Comparison of ENCODE assay signal across 22 mouse cellular contexts in the genomic region with DNA sequence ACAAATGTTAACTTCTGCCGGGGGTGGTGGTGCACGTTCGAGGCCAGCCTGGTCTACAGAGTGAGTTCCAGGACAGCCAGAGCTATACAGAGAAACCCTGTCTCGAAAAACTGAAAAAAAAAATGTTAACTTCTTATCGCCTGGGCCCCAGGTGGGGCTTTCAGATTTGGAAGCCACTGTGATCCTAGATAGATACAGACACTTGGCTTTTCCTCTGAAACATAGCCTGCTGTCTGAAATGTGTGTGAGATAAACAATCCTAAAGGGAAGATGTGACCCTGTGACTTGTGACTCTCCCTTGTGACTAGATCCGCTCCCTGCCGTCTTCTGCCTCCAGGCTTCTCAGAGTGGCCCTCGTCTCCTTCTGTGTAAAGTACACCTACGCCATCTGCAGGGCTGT. TPM values are rescaled to one million over a fixed set of nuclear protein-coding genes. Genes with fewer than 3 reads are reported as not detected.
DNase-seq lines count a peak whose midpoint lies in the region; ATAC-seq and TF ChIP-seq lines count a peak whose summit lies in the region.
"Had no signal": no experiment of that assay in that cellular context is flagged by ENCODE, and none has a peak within 500 bp of the region (broad histone marks: within the 10 kb centered on the region; RNA-seq: fewer than 3 reads in every experiment).

No protein-coding gene starts in this region.

- H3K27me3 ChIP-seq in liver, embryonic 11.5 days (replicated peaks; ENCODE audit: control insufficient read depth, insufficient read depth, low read length) = no peaks in the 10 kb centered on the region
- H3K27me3 ChIP-seq in liver, embryonic 12.5 days (replicated peaks) = no peaks in the 10 kb centered on the region
- no peaks in the 10 kb centered on the region for H3K27me3 ChIP-seq in liver, postnatal 0 days (ENCODE audit: insufficient read depth, low read length)
- H3K27me3 ChIP-seq: forebrain, embryonic 13.5 days; heart, embryonic 12.5 days; hindbrain, embryonic 15.5 days had no signal

- no peak for DNase-seq in liver, embryonic 11.5 days (ENCODE audit: low spot score)
- DNase-seq in liver = no peak
- DNase-seq in liver, postnatal 0 days = no peak
- DNase-seq in retina, embryonic 14.5 days (ENCODE audit: low spot score) = no peak
- no peak for DNase-seq in cerebellum, postnatal 36 days
- DNase-seq: adrenal gland, adult 2 months; adrenal gland, postnatal 25 days; cerebellum, adult 11 months; cerebellum, adult 8-10 months; cerebellum, postnatal 14 days; forebrain, postnatal 0 days; gastrocnemius, adult 2 months; gastrocnemius, postnatal 25 days had no signal

- H3K27ac ChIP-seq in liver, embryonic 11.5 days (ENCODE audit: low read depth, low read length) = no peak overlapping the region; the same call in 1 of the 2 replicates
- H3K27ac ChIP-seq in liver, embryonic 12.5 days = peak overlapping the region; percentile 65
- no peak overlapping the region for H3K27ac ChIP-seq in liver, postnatal 0 days (ENCODE audit: low read depth)
- H3K27ac ChIP-seq: forebrain, embryonic 13.5 days; gastrocnemius, adult 2 months; hindbrain, embryonic 10.5 days; hindbrain, embryonic 15.5 days had no signal

- TF ChIP-seq EP300 in liver, postnatal 0 days (IDR thresholded peaks at IDR 0.05; ENCODE audit: low read depth) = peak; percentile 60; the same call in 1 of the 2 replicates

- no peak for TF ChIP-seq CTCF in liver, postnatal 0 days (IDR thresholded peaks at IDR 0.05; ENCODE audit: low read depth)

- no peaks in the 10 kb centered on the region for H3K9me3 ChIP-seq in liver, embryonic 11.5 days (ENCODE audit: control insufficient read depth, low read length)
- no peaks in the 10 kb centered on the region for H3K9me3 ChIP-seq in liver, embryonic 12.5 days (replicated peaks)
- no peaks in the 10 kb centered on the region for H3K9me3 ChIP-seq in liver, postnatal 0 days (ENCODE audit: low read length)
- H3K9me3 ChIP-seq: forebrain, embryonic 13.5 days; heart, embryonic 12.5 days; hindbrain, embryonic 10.5 days; hindbrain, embryonic 15.5 days had no signal

- H3K4me2 ChIP-seq in liver, embryonic 11.5 days = no peak overlapping the region
- 0 out of 2 replicates have a peak overlapping the region, but pooled peaks have one; percentile 9 for H3K4me2 ChIP-seq in liver, embryonic 12.5 days
- H3K4me2 ChIP-seq in liver, postnatal 0 days (ENCODE audit: low read depth, low read length) = no peak overlapping the region
- H3K4me2 ChIP-seq: forebrain, embryonic 13.5 days; heart, embryonic 12.5 days; hindbrain, embryonic 15.5 days had no signal

- ATAC-seq in liver, embryonic 11.5 days (replicated peaks; ENCODE audit: low FRiP score) = 0 out of 2 replicates have a peak, but pooled peaks have one; percentile 11
- ATAC-seq in liver, embryonic 12.5 days = no peak
- no peak for ATAC-seq in liver, postnatal 0 days
- ATAC-seq in megakaryocyte, adult 5-6 weeks (ENCODE audit: poor library complexity, severe bottlenecking) = no peak
- ATAC-seq: forebrain, embryonic 13.5 days; forebrain, postnatal 0 days had no signal

- 68% methylated on average over 9 of the region's 9 CpGs for WGBS in liver, embryonic 11.5 days
- 43% methylated on average over 9 of the region's 9 CpGs for WGBS in liver, embryonic 12.5 days (ENCODE audit: insufficient replicate concordance)
- 56% methylated on average over 9 of the region's 9 CpGs for WGBS in liver, postnatal 0 days (ENCODE audit: insufficient replicate concordance)

- no peak overlapping the region for H3K9ac ChIP-seq in liver, embryonic 11.5 days (ENCODE audit: low read depth, low read length)
- H3K9ac ChIP-seq in liver, embryonic 12.5 days = 0 out of 2 replicates have a peak overlapping the region, but pooled peaks have one; percentile 25
- H3K9ac ChIP-seq in liver, postnatal 0 days (replicated peaks) = no peak overlapping the region
- H3K9ac ChIP-seq: forebrain, embryonic 13.5 days; forebrain, postnatal 0 days; heart, embryonic 12.5 days; hindbrain, embryonic 15.5 days had no signal

- H3K36me3 ChIP-seq in liver, embryonic 11.5 days (ENCODE audit: control insufficient read depth, insufficient read depth, low read length) = peaks cover 25% of the 10 kb centered on the region
- H3K36me3 ChIP-seq in liver, embryonic 12.5 days = peaks cover 57% of the 10 kb centered on the region
- peaks cover 12% of the 10 kb centered on the region for H3K36me3 ChIP-seq in liver, postnatal 0 days (replicated peaks; ENCODE audit: insufficient read depth, low read length)

- no peak overlapping the region for H3K4me3 ChIP-seq in liver, embryonic 11.5 days (ENCODE audit: low read depth, low read length)
- no peak overlapping the region for H3K4me3 ChIP-seq in liver, embryonic 12.5 days
- no peak overlapping the region for H3K4me3 ChIP-seq in liver, postnatal 0 days (ENCODE audit: low read depth, low read length)
- H3K4me3 ChIP-seq: forebrain, embryonic 13.5 days; gastrocnemius, adult 2 months; heart, embryonic 12.5 days; hindbrain, embryonic 10.5 days; hindbrain, embryonic 15.5 days had no signal

- peaks cover 30% of the 10 kb centered on the region for H3K4me1 ChIP-seq in liver, embryonic 11.5 days (replicated peaks; ENCODE audit: control insufficient read depth, insufficient read depth, low read length)
- peaks cover 49% of the 10 kb centered on the region for H3K4me1 ChIP-seq in liver, embryonic 12.5 days
- H3K4me1 ChIP-seq in liver, postnatal 0 days (ENCODE audit: insufficient read depth) = peaks cover 13% of the 10 kb centered on the region

RNA-seq across cellular contexts. Expression of gene Fance, which starts 4.4 kb away (rescaled TPM):
- polyA plus RNA-seq in liver, embryonic 11.5 days (2014; fragmentation: Nextera tagmentation; extraction: Ambion mirVana) = 30.2 and 31.1 TPM in 2 replicates
- polyA plus RNA-seq in liver, embryonic 12.5 days (2016; fragmentation: Nextera tagmentation; extraction: Ambion mirVana) = 18.8 and 22.1 TPM in 2 replicates
- 6.7 and 7.1 TPM in 2 replicates for polyA plus RNA-seq in liver, postnatal 0 days (2015; fragmentation: Nextera tagmentation; extraction: Ambion mirVana)
- total RNA-seq in megakaryocyte, adult 5-6 weeks (2015) = 11.5 and 11.9 TPM in 2 replicates
- total RNA-seq in megakaryocyte, adult 5-6 weeks (2017) = 7.5 and 14.3 TPM in 2 replicates

RNA-seq across cellular contexts. Expression of gene Rpl10a, which starts 10.5 kb away (rescaled TPM):
- polyA plus RNA-seq in liver, embryonic 11.5 days (2014; fragmentation: Nextera tagmentation; extraction: Ambion mirVana) = 683 and 733 TPM in 2 replicates
- polyA plus RNA-seq in liver, embryonic 12.5 days (2016; fragmentation: Nextera tagmentation; extraction: Ambion mirVana) = 472 and 487 TPM in 2 replicates
- 296 and 311 TPM in 2 replicates for polyA plus RNA-seq in liver, postnatal 0 days (2015; fragmentation: Nextera tagmentation; extraction: Ambion mirVana)
- total RNA-seq in megakaryocyte, adult 5-6 weeks (2015) = 1,429 and 1,585 TPM in 2 replicates
- total RNA-seq in megakaryocyte, adult 5-6 weeks (2017) = 468 and 491 TPM in 2 replicates

RNA-seq across cellular contexts. Expression of gene Tead3, which starts 32.9 kb away (rescaled TPM):
- 4.3 and 4.6 TPM in 2 replicates for polyA plus RNA-seq in liver, embryonic 11.5 days (2014; fragmentation: Nextera tagmentation; extraction: Ambion mirVana)
- 1.9 and 2.0 TPM in 2 replicates for polyA plus RNA-seq in liver, embryonic 12.5 days (2016; fragmentation: Nextera tagmentation; extraction: Ambion mirVana)
- 0.79 and 1.2 TPM in 2 replicates for polyA plus RNA-seq in liver, postnatal 0 days (2015; fragmentation: Nextera tagmentation; extraction: Ambion mirVana)
- not detected in 2 replicates for total RNA-seq in megakaryocyte, adult 5-6 weeks (2015)
- total RNA-seq in megakaryocyte, adult 5-6 weeks (2017) = not detected in 2 replicates
- total RNA-seq: granulocyte monocyte progenitor cell, adult 5-6 weeks had no signal

RNA-seq across cellular contexts. Expression of gene Tulp1, which starts 47.3 kb away (rescaled TPM):
- 2.8 and 3.3 TPM in 2 replicates for polyA plus RNA-seq in liver, embryonic 11.5 days (2014; fragmentation: Nextera tagmentation; extraction: Ambion mirVana)
- polyA plus RNA-seq in liver, embryonic 12.5 days (2016; fragmentation: Nextera tagmentation; extraction: Ambion mirVana) = 1.4 and 1.6 TPM in 2 replicates
- polyA plus RNA-seq in liver, postnatal 0 days (2015; fragmentation: Nextera tagmentation; extraction: Ambion mirVana) = 0.18 and 0.33 TPM in 2 replicates
- total RNA-seq in megakaryocyte, adult 5-6 weeks (2015) = not detected in 2 replicates
- not detected in 2 replicates for total RNA-seq in megakaryocyte, adult 5-6 weeks (2017)
- total RNA-seq: adrenal gland, adult 2 months; adrenal gland, postnatal 25 days; gastrocnemius, adult 2 months; gastrocnemius, postnatal 25 days; granulocyte monocyte progenitor cell, adult 5-6 weeks; heart, adult 8-10 months had no signal
- polyA plus RNA-seq: cortical plate, adult 2 months had no signal
